Mouse (Mus musculus): ENCODE results near the gene Grik1.

DNA sequence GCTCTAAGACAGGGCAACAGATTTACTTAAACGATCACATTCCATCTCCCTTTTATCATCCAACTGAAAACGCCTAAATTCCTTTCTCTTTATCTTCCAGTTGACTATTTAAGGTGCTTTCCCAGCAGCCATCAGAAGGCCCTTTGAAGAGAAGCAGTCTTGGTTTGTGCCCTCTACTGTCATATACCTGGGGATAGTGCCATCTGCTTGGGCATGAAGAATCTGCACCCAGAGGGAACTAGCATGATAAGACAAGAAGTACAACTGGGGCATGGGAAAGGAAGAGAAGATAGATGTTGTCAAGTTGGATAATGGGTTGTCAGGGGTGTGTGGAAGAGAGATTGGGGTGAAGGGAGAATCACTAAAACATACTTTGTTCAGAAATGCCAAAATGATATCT, 157.1 kb downstream of the Grik1 start:
- TF ChIP-seq CTCF (IDR thresholded peaks at IDR 0.05; ENCODE audit: control insufficient read depth, insufficient read depth, insufficient read length) (no peak), USF1 (IDR thresholded peaks at IDR 0.05; ENCODE audit: low read depth) (no peak)
